Mouse (Mus musculus) neural tube, embryonic 12.5 days (tissue): ENCODE results near the gene Chil4. TPM values are rescaled to one million over a fixed set of nuclear protein-coding genes. Genes with fewer than 3 reads are reported as not detected.
"Not testable (repeated sequence)": the region's sequence is repeated elsewhere in the genome, so short reads cannot be mapped to it uniquely, and the experiment has no call there.

Experiments used
- ATAC-seq: fragments of 200-750 bp; cut with Nextera tagmentation; 2 replicates; pipeline ENCODE4 v1.8.0; 2017; ENCODE audit warnings: low read depth, mild to moderate bottlenecking, moderate TSS enrichment, moderate library complexity; ENCODE audit not compliant: low FRiP score
- H3K27ac ChIP-seq: fragments of 300-500 bp; sonication (generic); 2 replicates; pipeline ENCODE4 v1.5.1; 2016
- H3K27me3 ChIP-seq: fragments of 300-500 bp; sonication (generic); replicated peaks from 2 replicates; pipeline ENCODE4 v1.6.1; 2016; ENCODE audit warnings: mild to moderate bottlenecking
- H3K36me3 ChIP-seq: fragments of 300-500 bp; sonication (generic); 2 replicates; pipeline ENCODE4 v1.6.1; 2016; ENCODE audit warnings: mild to moderate bottlenecking
- H3K4me1 ChIP-seq: fragments of 300-500 bp; sonication (generic); 2 replicates; pipeline ENCODE4 v1.6.1; 2016
- H3K4me2 ChIP-seq: fragments of 300-500 bp; sonication (generic); replicated peaks from 2 replicates; pipeline ENCODE4 v1.6.1; 2016; ENCODE audit warnings: mild to moderate bottlenecking
- H3K4me3 ChIP-seq: fragments of 300-500 bp; sonication (generic); 2 replicates; pipeline ENCODE4 v1.5.1; 2016
- H3K9ac ChIP-seq: fragments of 300-500 bp; sonication (generic); 2 replicates; pipeline ENCODE4 v1.6.1; 2016; ENCODE audit warnings: mild to moderate bottlenecking
- H3K9me3 ChIP-seq: fragments of 300-500 bp; sonication (generic); 2 replicates; pipeline ENCODE4 v1.6.1; 2016; ENCODE audit warnings: mild to moderate bottlenecking
- WGBS: fragments of 180-500 bp; shearing (Covaris S2); methylation state at CpG from one replicate; pipeline ENCODE4 v1.1.7; 2016; 5-methylcytosine and 5-hydroxymethylcytosine counted together
- polyA plus RNA-seq: library from polyadenylated mRNA; unstranded; fragments of >200 nt; fragmentation: Nextera tagmentation; extraction: Ambion mirVana; gene quantifications from 2 replicates; pipeline ENCODE4 v1.2.1, GENCODE M21; 2016

The Chil4 gene
- not detected in 2 replicates for polyA plus RNA-seq

GRCm38 (mm10) chr3:106219407-106219806, at the start of gene Chil4:
Gene Chil4, minus strand, starts transcription at chr3:106219507.
- H3K27ac ChIP-seq, result no peak within 1 kb of the TSS
- 94% methylated on average over 2 of the region's 2 CpGs for WGBS
- no peak within 1 kb of the TSS for H3K4me3 ChIP-seq
- H3K9me3 ChIP-seq, result peaks cover 6% of the 10 kb centered on the region; the same call in 1 of the 2 replicates
- H3K27me3 ChIP-seq, result no peaks in the 10 kb centered on the region
- no peaks in the 10 kb centered on the region for H3K4me1 ChIP-seq
- H3K4me2 ChIP-seq, result no peak within 1 kb of the TSS
- no peak within 1 kb of the TSS for H3K9ac ChIP-seq
- no peaks in the 10 kb centered on the region for H3K36me3 ChIP-seq
- ATAC-seq, result no peak

- no peak overlapping the region for H3K27ac ChIP-seq
- no peak overlapping the region for H3K4me3 ChIP-seq
- no peaks in the 10 kb centered on the region for H3K27me3 ChIP-seq
- ATAC-seq, result no peak
- no peaks in the 10 kb centered on the region for H3K4me1 ChIP-seq
- H3K9me3 ChIP-seq, result peaks cover 16% of the 10 kb centered on the region
- no peak overlapping the region for H3K4me2 ChIP-seq
- no peak overlapping the region for H3K9ac ChIP-seq
- no peaks in the 10 kb centered on the region for H3K36me3 ChIP-seq
- 84% methylated on average over 2 of the region's 2 CpGs for WGBS
Observed at GRCm38 (mm10) chr3:106265854-106266253, 46.5 kb upstream of the Chil4 start.

GRCm38 (mm10) chr3:106264854-106265253, 45.5 kb upstream of the Chil4 start:
- Histone ChIP-seq H3K36me3 (no peaks in the 10 kb centered on the region), H3K4me1 (no peaks in the 10 kb centered on the region), H3K4me3 (no peak overlapping the region), H3K9me3 (peaks cover 16% of the 10 kb centered on the region), H3K27ac (no peak overlapping the region), H3K27me3 (no peaks in the 10 kb centered on the region), H3K9ac (no peak overlapping the region), H3K4me2 (no peak overlapping the region)
- peak; percentile 41; the same call in 1 of the 2 replicates for ATAC-seq

GRCm38 (mm10) chr3:106257076-106257475, 37.8 kb upstream of the Chil4 start:
- not testable (repeated sequence) for H3K4me3 ChIP-seq, H3K27me3 ChIP-seq, ATAC-seq, H3K4me1 ChIP-seq, H3K27ac ChIP-seq, H3K4me2 ChIP-seq, H3K9ac ChIP-seq, H3K36me3 ChIP-seq
- peaks cover 38% of the 10 kb centered on the region for H3K9me3 ChIP-seq
- WGBS, result 88% methylated on average over 11 of the region's 11 CpGs

GRCm38 (mm10) chr3:106252719-106253118, 33.4 kb upstream of the Chil4 start:
- Histone ChIP-seq H3K36me3 (no peaks in the 10 kb centered on the region), H3K9me3 (peaks cover 38% of the 10 kb centered on the region), H3K4me1 (no peaks in the 10 kb centered on the region), H3K27me3 (no peaks in the 10 kb centered on the region), H3K4me3 (no peak overlapping the region), H3K27ac (no peak overlapping the region), H3K4me2 (no peak overlapping the region), H3K9ac (no peak overlapping the region)
- WGBS, result 86% methylated on average over 6 of the region's 6 CpGs
- no peak for ATAC-seq

- ATAC-seq, result peak; percentile 58; the same call in 1 of the 2 replicates
- not testable (repeated sequence) for H3K27me3 ChIP-seq, H3K9ac ChIP-seq, H3K4me2 ChIP-seq, H3K4me1 ChIP-seq, H3K36me3 ChIP-seq, H3K27ac ChIP-seq, H3K4me3 ChIP-seq
- 50% methylated on average over 5 of the region's 5 CpGs for WGBS
- peaks cover 31% of the 10 kb centered on the region for H3K9me3 ChIP-seq
Observed at GRCm38 (mm10) chr3:106250763-106251399, 31.6 kb upstream of the Chil4 start.

- H3K4me2 ChIP-seq, H3K27ac ChIP-seq, H3K27me3 ChIP-seq, H3K9ac ChIP-seq, H3K36me3 ChIP-seq, H3K4me3 ChIP-seq, ATAC-seq, H3K4me1 ChIP-seq: not testable (repeated sequence)
- peaks cover 16% of the 10 kb centered on the region for H3K9me3 ChIP-seq
- 88% methylated on average over 9 of the region's 9 CpGs for WGBS
Observed at GRCm38 (mm10) chr3:106247369-106247768, 28.1 kb upstream of the Chil4 start.

- not testable (repeated sequence) for H3K27ac ChIP-seq, H3K36me3 ChIP-seq, H3K27me3 ChIP-seq, H3K9ac ChIP-seq, H3K4me3 ChIP-seq, H3K4me2 ChIP-seq, H3K4me1 ChIP-seq
- peaks cover 13% of the 10 kb centered on the region for H3K9me3 ChIP-seq
- peak; percentile 48; the same call in 1 of the 2 replicates for ATAC-seq
- WGBS, result 90% methylated on average over 1 of the region's 1 CpGs
Observed at GRCm38 (mm10) chr3:106240210-106240609, 20.9 kb upstream of the Chil4 start.

GRCm38 (mm10) chr3:106239196-106239791, 20.0 kb upstream of the Chil4 start:
- H3K4me2 ChIP-seq, result no peak overlapping the region
- WGBS, result 93% methylated on average over 5 of the region's 5 CpGs
- H3K27me3 ChIP-seq, result no peaks in the 10 kb centered on the region
- H3K9me3 ChIP-seq, result peaks cover 13% of the 10 kb centered on the region
- no peaks in the 10 kb centered on the region for H3K4me1 ChIP-seq
- no peaks in the 10 kb centered on the region for H3K36me3 ChIP-seq
- no peak overlapping the region for H3K27ac ChIP-seq
- no peak overlapping the region for H3K4me3 ChIP-seq
- H3K9ac ChIP-seq, result no peak overlapping the region
- ATAC-seq, result no peak

GRCm38 (mm10) chr3:106223391-106223790, 4.1 kb upstream of the Chil4 start:
- H3K27me3 ChIP-seq, H3K4me3 ChIP-seq, H3K9me3 ChIP-seq, H3K27ac ChIP-seq, H3K4me1 ChIP-seq, H3K9ac ChIP-seq, H3K36me3 ChIP-seq, ATAC-seq, H3K4me2 ChIP-seq: not testable (repeated sequence)
- 75% methylated on average over 3 of the region's 3 CpGs for WGBS

GRCm38 (mm10) chr3:106221625-106222265, 2.4 kb upstream of the Chil4 start:
- H3K4me1 ChIP-seq, result no peaks in the 10 kb centered on the region
- 89% methylated on average over 1 of the region's 1 CpGs for WGBS
- no peaks in the 10 kb centered on the region for H3K27me3 ChIP-seq
- H3K36me3 ChIP-seq, result no peaks in the 10 kb centered on the region
- H3K27ac ChIP-seq, result no peak overlapping the region
- H3K9ac ChIP-seq, result no peak overlapping the region
- H3K4me2 ChIP-seq, result no peak overlapping the region
- ATAC-seq, result no peak
- H3K9me3 ChIP-seq, result peaks cover 10% of the 10 kb centered on the region; the same call in 1 of the 2 replicates
- H3K4me3 ChIP-seq, result no peak overlapping the region

GRCm38 (mm10) chr3:106218284-106218954, 888 bp downstream of the Chil4 start:
- not testable (repeated sequence) for H3K9me3 ChIP-seq, H3K4me2 ChIP-seq, H3K27me3 ChIP-seq, H3K36me3 ChIP-seq, H3K27ac ChIP-seq, H3K9ac ChIP-seq, H3K4me1 ChIP-seq, H3K4me3 ChIP-seq, ATAC-seq
- 85% methylated on average over 4 of the region's 4 CpGs for WGBS
